Mouse (Mus musculus): ENCODE measurements around the gene Ccdc28b. TPM values are rescaled to one million over a fixed set of nuclear protein-coding genes. Genes with fewer than 3 reads are reported as not detected.

Gene Ccdc28b
- polyA plus RNA-seq, 1 experiment from 2014 or later: 55.0 TPM

- Histone ChIP-seq H3K4me2 (ENCODE audit: low read depth, low read length) (no peak overlapping the region), H3K9ac (ENCODE audit: low read length) (no peak overlapping the region), H3K36me3 (ENCODE audit: control insufficient read depth, insufficient read depth) (no peaks in the 10 kb centered on the region), H3K27ac (ENCODE audit: low read length) (no peak overlapping the region), H3K4me3 (ENCODE audit: low read length) (no peak overlapping the region), H3K4me1 (ENCODE audit: control insufficient read depth, insufficient read depth, low read length) (peaks cover 8% of the 10 kb centered on the region; the same call in 1 of the 2 replicates), H3K27me3 (ENCODE audit: control insufficient read depth, insufficient read depth, low read length) (no peaks in the 10 kb centered on the region), H3K9me3 (replicated peaks; ENCODE audit: control insufficient read depth, low read length) (no peaks in the 10 kb centered on the region)
- 75% methylated on average over 1 of the region's 1 CpGs for WGBS
- ATAC-seq (replicated peaks; ENCODE audit: extremely low read depth, insufficient read depth, low FRiP score): no peak
Observed at GRCm38 (mm10) chr4:129582251-129582650, 41.5 kb downstream of the Ccdc28b start.

DNA sequence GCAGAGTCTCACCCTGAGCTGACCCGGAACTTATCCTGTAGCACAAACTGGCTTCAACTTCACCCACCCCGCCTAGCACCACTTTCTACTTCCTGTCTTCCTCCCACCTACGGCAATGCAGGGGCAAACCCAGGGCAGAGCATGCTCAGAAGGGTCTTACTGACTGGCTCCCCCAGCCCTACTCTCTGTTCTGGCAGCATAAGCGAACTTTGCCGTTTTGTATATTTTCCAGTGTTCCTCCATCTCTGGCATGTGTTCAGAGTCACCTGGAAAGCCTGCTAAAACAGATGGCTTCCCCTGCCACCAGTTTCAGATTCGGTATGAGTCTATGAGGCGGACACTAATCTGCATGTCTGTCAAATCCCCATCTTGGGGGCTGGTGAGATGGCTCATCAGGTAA is 43.4 kb downstream of the Ccdc28b start:
- H3K4me2 ChIP-seq (ENCODE audit: low read depth, low read length): no peak overlapping the region
- no peak for ATAC-seq (replicated peaks; ENCODE audit: extremely low read depth, insufficient read depth, low FRiP score)
- H3K9me3 ChIP-seq (replicated peaks; ENCODE audit: control insufficient read depth, low read length): no peaks in the 10 kb centered on the region
- 67% methylated on average over 7 of the region's 7 CpGs for WGBS
- H3K27me3 ChIP-seq (ENCODE audit: control insufficient read depth, insufficient read depth, low read length): no peaks in the 10 kb centered on the region
- H3K9ac ChIP-seq (ENCODE audit: low read length): no peak overlapping the region
- H3K36me3 ChIP-seq (ENCODE audit: control insufficient read depth, insufficient read depth): no peaks in the 10 kb centered on the region
- peaks cover 10% of the 10 kb centered on the region; the same call in 1 of the 2 replicates for H3K4me1 ChIP-seq (ENCODE audit: control insufficient read depth, insufficient read depth, low read length)
- H3K4me3 ChIP-seq (ENCODE audit: low read length): no peak overlapping the region
- H3K27ac ChIP-seq (ENCODE audit: low read length): 0 out of 2 replicates have a peak overlapping the region, but pooled peaks have one; percentile 22

DNA sequence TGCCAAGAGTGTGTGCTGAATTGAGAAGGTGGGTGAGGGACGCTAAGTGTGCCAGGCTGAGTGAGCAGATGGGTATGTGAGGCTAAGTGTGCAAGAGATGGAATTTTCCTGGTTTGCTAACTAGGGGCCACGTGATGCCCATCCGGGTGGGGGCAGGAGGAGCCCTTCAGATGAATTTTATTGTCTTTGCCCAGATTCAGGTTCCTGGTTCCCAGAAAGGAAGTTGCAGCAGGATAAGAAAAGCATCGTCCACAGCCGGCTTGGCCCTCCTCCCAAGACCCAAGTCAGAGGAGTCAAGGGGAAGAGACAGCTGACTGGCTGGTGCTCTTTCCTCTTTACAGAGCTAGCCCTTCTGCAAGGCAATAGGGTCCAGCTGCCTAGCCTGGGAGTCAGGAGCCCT is 45.3 kb downstream of the Ccdc28b start, which contains the start of gene Fam167b:
Fam167b (minus strand) TSS at position 84 of the 400 bp plus-strand sequence.
- Histone ChIP-seq H3K9ac (ENCODE audit: low read length) (peak within 1 kb of the TSS; percentile 6; the same call in 1 of the 2 replicates), H3K27ac (ENCODE audit: low read length) (peak within 1 kb of the TSS; percentile 70), H3K4me2 (ENCODE audit: low read depth, low read length) (peak within 1 kb of the TSS; percentile 35), H3K36me3 (ENCODE audit: control insufficient read depth, insufficient read depth) (no peaks in the 10 kb centered on the region), H3K9me3 (replicated peaks; ENCODE audit: control insufficient read depth, low read length) (no peaks in the 10 kb centered on the region), H3K4me3 (ENCODE audit: low read length) (no peak within 1 kb of the TSS), H3K4me1 (ENCODE audit: control insufficient read depth, insufficient read depth, low read length) (peaks cover 7% of the 10 kb centered on the region), H3K27me3 (ENCODE audit: control insufficient read depth, insufficient read depth, low read length) (no peaks in the 10 kb centered on the region)
- 0 out of 2 replicates have a peak, but pooled peaks have one; percentile 16 for ATAC-seq (replicated peaks; ENCODE audit: extremely low read depth, insufficient read depth, low FRiP score)
- WGBS: 54% methylated on average over 5 of the region's 5 CpGs

DNA sequence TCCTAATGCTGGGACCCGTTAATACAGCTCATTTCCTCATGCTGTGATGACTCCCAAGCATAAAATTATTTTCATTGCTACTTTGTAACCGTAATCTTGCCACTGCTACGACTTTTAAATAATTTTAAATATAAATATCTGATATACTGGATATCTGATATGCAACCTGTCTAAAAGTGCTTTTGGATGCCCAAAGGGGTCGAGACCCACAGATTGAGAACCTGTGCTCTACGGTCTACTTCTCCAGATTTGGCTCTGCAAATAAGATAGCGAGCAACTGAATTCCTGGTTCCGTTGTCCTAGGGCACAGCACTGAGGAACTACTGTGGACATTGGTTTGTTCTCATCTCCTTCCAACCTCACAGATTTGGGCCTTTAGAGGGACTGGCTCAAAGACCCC is 46.1 kb downstream of the Ccdc28b start:
- peak overlapping the region; percentile 35 for H3K4me2 ChIP-seq (ENCODE audit: low read depth, low read length)
- H3K36me3 ChIP-seq (ENCODE audit: control insufficient read depth, insufficient read depth): no peaks in the 10 kb centered on the region
- no peaks in the 10 kb centered on the region for H3K27me3 ChIP-seq (ENCODE audit: control insufficient read depth, insufficient read depth, low read length)
- H3K27ac ChIP-seq (ENCODE audit: low read length): peak overlapping the region; percentile 70
- 81% methylated on average over 7 of the region's 7 CpGs for WGBS
- no peak for ATAC-seq (replicated peaks; ENCODE audit: extremely low read depth, insufficient read depth, low FRiP score)
- H3K9me3 ChIP-seq (replicated peaks; ENCODE audit: control insufficient read depth, low read length): no peaks in the 10 kb centered on the region
- no peak overlapping the region for H3K9ac ChIP-seq (ENCODE audit: low read length)
- peaks cover 8% of the 10 kb centered on the region for H3K4me1 ChIP-seq (ENCODE audit: control insufficient read depth, insufficient read depth, low read length)
- no peak overlapping the region for H3K4me3 ChIP-seq (ENCODE audit: low read length)

DNA sequence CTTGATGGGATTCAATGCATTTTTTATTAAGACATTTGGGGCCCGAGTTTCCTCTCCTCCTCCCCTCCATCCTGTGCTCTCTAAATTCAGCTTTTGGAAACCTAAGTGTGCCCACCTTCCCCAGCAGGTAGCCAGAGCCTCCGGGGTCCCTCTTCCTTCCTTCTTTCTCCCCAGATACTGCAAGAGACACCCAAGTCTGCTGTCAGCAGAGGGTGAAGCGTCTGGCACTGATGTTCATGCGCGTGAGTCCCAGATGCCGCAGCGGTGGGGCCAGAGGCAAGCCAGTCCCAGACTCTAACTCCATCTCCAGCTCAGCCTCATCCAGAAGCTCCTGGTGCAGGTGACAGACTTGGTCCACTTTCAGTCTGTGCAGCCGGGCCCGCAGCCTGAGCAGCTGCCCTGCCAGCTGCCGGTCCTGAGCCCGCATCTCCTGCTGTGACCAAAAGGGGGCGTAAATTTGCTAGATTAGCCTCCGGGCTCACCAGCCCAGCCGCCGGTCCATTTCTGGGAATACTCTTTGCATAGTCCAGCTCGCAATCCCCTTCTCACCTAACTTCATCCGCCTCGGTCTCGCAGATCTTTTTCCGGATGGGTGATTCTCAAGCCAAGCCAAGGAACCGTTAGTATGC is 46.8 kb downstream of the Ccdc28b start:
- H3K27me3 ChIP-seq (ENCODE audit: control insufficient read depth, insufficient read depth, low read length): no peaks in the 10 kb centered on the region
- H3K4me1 ChIP-seq (ENCODE audit: control insufficient read depth, insufficient read depth, low read length): peaks cover 9% of the 10 kb centered on the region
- 24% methylated on average over 21 of the region's 21 CpGs for WGBS
- H3K36me3 ChIP-seq (ENCODE audit: control insufficient read depth, insufficient read depth): no peaks in the 10 kb centered on the region
- no peak for ATAC-seq (replicated peaks; ENCODE audit: extremely low read depth, insufficient read depth, low FRiP score)
- peak overlapping the region; percentile 8; the same call in 1 of the 2 replicates for H3K4me3 ChIP-seq (ENCODE audit: low read length)
- no peaks in the 10 kb centered on the region for H3K9me3 ChIP-seq (replicated peaks; ENCODE audit: control insufficient read depth, low read length)
- H3K27ac ChIP-seq (ENCODE audit: low read length): no peak overlapping the region
- H3K4me2 ChIP-seq (ENCODE audit: low read depth, low read length): peak overlapping the region; percentile 35
- H3K9ac ChIP-seq (ENCODE audit: low read length): peak overlapping the region; percentile 6; the same call in 1 of the 2 replicates

- WGBS: 36% methylated on average over 7 of the region's 8 CpGs
- Histone ChIP-seq H3K36me3 (ENCODE audit: control insufficient read depth, insufficient read depth) (no peaks in the 10 kb centered on the region), H3K9ac (ENCODE audit: low read length) (no peak overlapping the region), H3K4me3 (ENCODE audit: low read length) (no peak overlapping the region), H3K4me2 (ENCODE audit: low read depth, low read length) (peak overlapping the region; percentile 20), H3K4me1 (ENCODE audit: control insufficient read depth, insufficient read depth, low read length) (peaks cover 9% of the 10 kb centered on the region), H3K27ac (ENCODE audit: low read length) (peak overlapping the region; percentile 83), H3K27me3 (ENCODE audit: control insufficient read depth, insufficient read depth, low read length) (no peaks in the 10 kb centered on the region), H3K9me3 (replicated peaks; ENCODE audit: control insufficient read depth, low read length) (no peaks in the 10 kb centered on the region)
- peak; percentile 46; the same call in 1 of the 2 replicates for ATAC-seq (replicated peaks; ENCODE audit: extremely low read depth, insufficient read depth, low FRiP score)
Observed at GRCm38 (mm10) chr4:129575171-129575844, 48.4 kb downstream of the Ccdc28b start.

DNA sequence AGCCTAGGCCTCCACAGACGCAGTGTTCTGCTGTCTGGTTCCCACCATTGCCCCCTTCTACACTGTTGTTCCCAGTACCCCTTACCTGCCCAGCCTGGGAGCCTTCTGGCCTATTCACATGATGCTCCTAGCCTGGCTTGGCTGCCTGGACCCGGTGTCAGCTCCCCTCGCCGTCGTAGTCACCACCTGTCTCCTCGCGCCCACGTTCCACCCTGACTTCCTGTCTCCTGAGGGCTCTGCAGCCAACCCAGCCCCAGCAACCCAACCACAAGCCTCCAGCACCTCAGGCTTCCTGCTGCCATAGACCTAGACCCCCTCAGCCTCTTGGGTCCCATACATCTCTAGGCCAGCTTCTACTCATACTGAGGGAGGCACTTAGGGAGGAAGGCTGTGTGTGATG is 50.3 kb downstream of the Ccdc28b start, which contains the start of gene Lck:
Lck (minus strand) TSS at position 212 of the 400 bp plus-strand sequence.
- Histone ChIP-seq H3K4me2 (ENCODE audit: low read depth, low read length) (peak within 1 kb of the TSS; percentile 26), H3K27me3 (ENCODE audit: control insufficient read depth, insufficient read depth, low read length) (no peaks in the 10 kb centered on the region), H3K4me3 (ENCODE audit: low read length) (peak within 1 kb of the TSS; percentile 0; the same call in 1 of the 2 replicates), H3K36me3 (ENCODE audit: control insufficient read depth, insufficient read depth) (no peaks in the 10 kb centered on the region), H3K4me1 (ENCODE audit: control insufficient read depth, insufficient read depth, low read length) (peaks cover 9% of the 10 kb centered on the region), H3K9me3 (replicated peaks; ENCODE audit: control insufficient read depth, low read length) (no peaks in the 10 kb centered on the region), H3K27ac (ENCODE audit: low read length) (peak within 1 kb of the TSS; percentile 2), H3K9ac (ENCODE audit: low read length) (no peak within 1 kb of the TSS)
- WGBS: 89% methylated on average over 8 of the region's 8 CpGs
- ATAC-seq (replicated peaks; ENCODE audit: extremely low read depth, insufficient read depth, low FRiP score): no peak

GRCm38 (mm10) chr4:129573093-129573370 is 50.7 kb downstream of the Ccdc28b start:
- peak overlapping the region; percentile 2; the same call in 1 of the 2 replicates for H3K27ac ChIP-seq (ENCODE audit: low read length)
- peak overlapping the region; percentile 0; the same call in 1 of the 2 replicates for H3K4me3 ChIP-seq (ENCODE audit: low read length)
- peak overlapping the region; percentile 26 for H3K4me2 ChIP-seq (ENCODE audit: low read depth, low read length)
- no peaks in the 10 kb centered on the region for H3K36me3 ChIP-seq (ENCODE audit: control insufficient read depth, insufficient read depth)
- peaks cover 9% of the 10 kb centered on the region for H3K4me1 ChIP-seq (ENCODE audit: control insufficient read depth, insufficient read depth, low read length)
- WGBS: 97% methylated on average over 4 of the region's 4 CpGs
- no peak for ATAC-seq (replicated peaks; ENCODE audit: extremely low read depth, insufficient read depth, low FRiP score)
- H3K27me3 ChIP-seq (ENCODE audit: control insufficient read depth, insufficient read depth, low read length): no peaks in the 10 kb centered on the region
- no peaks in the 10 kb centered on the region for H3K9me3 ChIP-seq (replicated peaks; ENCODE audit: control insufficient read depth, low read length)
- H3K9ac ChIP-seq (ENCODE audit: low read length): no peak overlapping the region
